Mouse (Mus musculus) hindbrain, embryonic 14.5 days (tissue): ENCODE measurements around the gene Baat. TPM values are rescaled to one million over a fixed set of nuclear protein-coding genes. Genes with fewer than 3 reads are reported as not detected.
"Not testable (repeated sequence)": the region's sequence is repeated elsewhere in the genome, so short reads cannot be mapped to it uniquely, and the experiment has no call there.

Experiments
- ATAC-seq: fragments of 200-750 bp; cut with Nextera tagmentation; 2 replicates; pipeline ENCODE4 v1.8.0; 2017; ENCODE audit warnings: moderate number of reproducible peaks, mild to moderate bottlenecking, moderate TSS enrichment, moderate library complexity; ENCODE audit not compliant: low FRiP score
- DNase-seq: peaks from one replicate; pipeline ENCODE4 v3.0.0-alpha.2; 2015; ENCODE audit warnings: low spot score
- H3K27ac ChIP-seq: fragments of 300-500 bp; sonication (generic); 2 replicates; pipeline ENCODE4 v1.5.1; 2014; ENCODE audit warnings: mild to moderate bottlenecking, moderate library complexity
- H3K27me3 ChIP-seq: fragments of 300-500 bp; sonication (generic); 2 replicates; pipeline ENCODE4 v1.6.1; 2014; ENCODE audit warnings: mild to moderate bottlenecking, low read length, mixed read lengths; ENCODE audit not compliant: control insufficient read depth, insufficient read depth
- H3K36me3 ChIP-seq: fragments of 300-500 bp; sonication (generic); replicated peaks from 2 replicates; pipeline ENCODE4 v1.6.1; 2014; ENCODE audit not compliant: control insufficient read depth, insufficient read depth
- H3K4me1 ChIP-seq: fragments of 300-500 bp; sonication (generic); replicated peaks from 2 replicates; pipeline ENCODE4 v1.6.1; 2014; ENCODE audit warnings: antibody characterized with exemption, low read length, mixed read lengths; ENCODE audit not compliant: control insufficient read depth, insufficient read depth
- H3K4me2 ChIP-seq: fragments of 300-500 bp; sonication (generic); replicated peaks from 2 replicates; pipeline ENCODE4 v1.6.1; 2014; ENCODE audit warnings: mild to moderate bottlenecking, moderate library complexity
- H3K4me3 ChIP-seq: fragments of 300-500 bp; sonication (generic); replicated peaks from 2 replicates; pipeline ENCODE4 v1.5.1; 2014; ENCODE audit warnings: mild to moderate bottlenecking, low read length
- H3K9ac ChIP-seq: fragments of 300-500 bp; sonication (generic); 2 replicates; pipeline ENCODE4 v1.6.1; 2014
- H3K9me3 ChIP-seq: fragments of 300-500 bp; sonication (generic); 2 replicates; pipeline ENCODE4 v1.6.1; 2016; ENCODE audit warnings: low read length; ENCODE audit not compliant: control insufficient read depth
- WGBS: fragments of 180-500 bp; shearing (Covaris S2); extraction: QIAGEN DNeasy Blood & Tissue Kit; methylation state at CpG from one replicate; pipeline ENCODE4 v1.1.7; 2014; 5-methylcytosine and 5-hydroxymethylcytosine counted together
- polyA plus RNA-seq: library from polyadenylated mRNA; unstranded; fragments of >200 nt; fragmentation: Nextera tagmentation; extraction: Ambion mirVana; gene quantifications from 2 replicates; pipeline ENCODE4 v1.2.1, GENCODE M21; 2014

Gene Baat
- polyA plus RNA-seq, 1 experiment from 2014 or later, result not detected

- Histone ChIP-seq H3K4me3 (no peak within 1 kb of the TSS), H3K4me1 (peaks cover 5% of the 10 kb centered on the region; the same call in 1 of the 2 replicates), H3K36me3 (no peaks in the 10 kb centered on the region), H3K4me2 (no peak within 1 kb of the TSS), H3K9me3 (no peaks in the 10 kb centered on the region), H3K9ac (no peak within 1 kb of the TSS), H3K27ac (no peak within 1 kb of the TSS), H3K27me3 (no peaks in the 10 kb centered on the region)
- WGBS, result 58% methylated on average over 3 of the region's 3 CpGs
- ATAC-seq, result no peak
- no peak for DNase-seq
These were observed 32.8 kb downstream of the Baat start, which contains the start of gene Acnat1 for GRCm38 (mm10) chr4:49473435-49474100. Acnat1 (minus strand) TSS chr4:49473912.

GRCm38 (mm10) chr4:49469435-49470151 lies 36.8 kb downstream of the Baat start:
- H3K27ac ChIP-seq, result no peak overlapping the region
- H3K4me3 ChIP-seq, result no peak overlapping the region
- no peaks in the 10 kb centered on the region for H3K27me3 ChIP-seq
- H3K4me2 ChIP-seq, result no peak overlapping the region
- WGBS, result 87% methylated on average over 3 of the region's 3 CpGs
- H3K9me3 ChIP-seq, result no peaks in the 10 kb centered on the region
- no peak overlapping the region for H3K9ac ChIP-seq
- ATAC-seq, result no peak
- no peaks in the 10 kb centered on the region for H3K4me1 ChIP-seq
- H3K36me3 ChIP-seq, result no peaks in the 10 kb centered on the region
- no peak for DNase-seq

GRCm38 (mm10) chr4:49467360-49467759 lies 39.0 kb downstream of the Baat start:
- no peak overlapping the region for H3K9ac ChIP-seq
- H3K9me3 ChIP-seq, result no peaks in the 10 kb centered on the region
- whole genome bisulfite sequencing, result 90% methylated on average over 6 of the region's 6 CpGs
- H3K4me1 ChIP-seq, result no peaks in the 10 kb centered on the region
- no peak overlapping the region for H3K4me3 ChIP-seq
- H3K36me3 ChIP-seq, result no peaks in the 10 kb centered on the region
- ATAC-seq, result no peak
- H3K27ac ChIP-seq, result no peak overlapping the region
- no peak for DNase-seq
- no peaks in the 10 kb centered on the region for H3K27me3 ChIP-seq
- H3K4me2 ChIP-seq, result no peak overlapping the region

GRCm38 (mm10) chr4:49456171-49456570 lies 50.2 kb downstream of the Baat start:
- H3K9ac ChIP-seq, result no peak overlapping the region
- 76% methylated on average over 2 of the region's 2 CpGs for WGBS
- no peaks in the 10 kb centered on the region for H3K4me1 ChIP-seq
- H3K27me3 ChIP-seq, result no peaks in the 10 kb centered on the region
- no peaks in the 10 kb centered on the region for H3K36me3 ChIP-seq
- no peak for ATAC-seq
- no peak for DNase-seq
- H3K27ac ChIP-seq, result no peak overlapping the region
- no peak overlapping the region for H3K4me3 ChIP-seq
- H3K9me3 ChIP-seq, result no peaks in the 10 kb centered on the region
- H3K4me2 ChIP-seq, result no peak overlapping the region

GRCm38 (mm10) chr4:49451848-49452551 lies 54.4 kb downstream of the Baat start:
- H3K27ac ChIP-seq, result no peak overlapping the region
- no peak for ATAC-seq
- H3K4me3 ChIP-seq, result no peak overlapping the region
- no peaks in the 10 kb centered on the region for H3K4me1 ChIP-seq
- no peaks in the 10 kb centered on the region for H3K36me3 ChIP-seq
- H3K4me2 ChIP-seq, result no peak overlapping the region
- WGBS, result 83% methylated on average over 1 of the region's 1 CpGs
- no peak overlapping the region for H3K9ac ChIP-seq
- no peaks in the 10 kb centered on the region for H3K27me3 ChIP-seq
- no peaks in the 10 kb centered on the region for H3K9me3 ChIP-seq
- DNase-seq, result no peak

- H3K4me2 ChIP-seq, H3K27me3 ChIP-seq, DNase-seq, H3K9me3 ChIP-seq, H3K36me3 ChIP-seq, H3K9ac ChIP-seq, H3K4me3 ChIP-seq, H3K4me1 ChIP-seq, ATAC-seq, H3K27ac ChIP-seq: not testable (repeated sequence)
- WGBS, result 71% methylated on average over 1 of the region's 1 CpGs
These were observed 55.1 kb downstream of the Baat start for GRCm38 (mm10) chr4:49451133-49451847.

Other genes starting within 250 kb of the Baat start
- not detected in 2 replicates for gene Acnat2, start 98.4 kb downstream of the Baat start, polyA plus RNA-seq
- not detected in 2 replicates for gene Acnat1, start 32.6 kb downstream of the Baat start, polyA plus RNA-seq
- 77.3 and 89.8 TPM in 2 replicates for gene Mrpl50, start 14.5 kb upstream of the Baat start, polyA plus RNA-seq
- 12.6 and 16.2 TPM in 2 replicates for gene Zfp189, start 14.6 kb upstream of the Baat start, polyA plus RNA-seq
- 0.52 and 0.80 TPM in 2 replicates for gene Aldob, start 43.0 kb upstream of the Baat start, polyA plus RNA-seq
- 116 and 136 TPM in 2 replicates for gene Tmem246, start 91.3 kb upstream of the Baat start, polyA plus RNA-seq
- gene Rnf20, start 125.4 kb upstream of the Baat start, polyA plus RNA-seq, result 63.9 and 65.7 TPM in 2 replicates
- gene Ppp3r2, start 175.5 kb upstream of the Baat start, polyA plus RNA-seq, result 0.51 and 0.59 TPM in 2 replicates